Mouse (Mus musculus) limb, embryonic 15.5 days (tissue): ENCODE measurements at regions not wholly inside any gene's neighbourhood (a gene's known extent, or its start where the extent isn't known, plus 50 kb on each side); places are given as distances from the start of the nearest gene placed in this dataset.
A peak's percentile ranks its signal among the peaks of the same experiment; 100 is the strongest.

Experiments
- ATAC-seq: fragments of 200-750 bp; cut with Nextera tagmentation; 2 replicates; pipeline ENCODE4 v1.8.0; 2017; ENCODE audit warnings: low read depth, moderate TSS enrichment; ENCODE audit not compliant: insufficient number of reproducible peaks, low FRiP score, low TSS enrichment
- H3K27ac ChIP-seq: fragments of 300-500 bp; sonication (generic); 2 replicates; pipeline ENCODE4 v1.5.1; 2015; ENCODE audit warnings: moderate library complexity, mild to moderate bottlenecking, inconsistent platforms
- H3K27me3 ChIP-seq: fragments of 300-500 bp; sonication (generic); 2 replicates; pipeline ENCODE4 v1.6.1; 2015; ENCODE audit warnings: inconsistent platforms
- H3K36me3 ChIP-seq: fragments of 300-500 bp; sonication (generic); 2 replicates; pipeline ENCODE4 v1.6.1; 2015; ENCODE audit warnings: inconsistent platforms
- H3K4me1 ChIP-seq: fragments of 300-500 bp; sonication (generic); 2 replicates; pipeline ENCODE4 v1.6.1; 2015; ENCODE audit warnings: inconsistent platforms
- H3K4me2 ChIP-seq: fragments of 300-500 bp; sonication (generic); 2 replicates; pipeline ENCODE4 v1.6.1; 2015; ENCODE audit warnings: mild to moderate bottlenecking, inconsistent platforms
- H3K4me3 ChIP-seq: fragments of 300-500 bp; sonication (generic); 2 replicates; pipeline ENCODE4 v1.5.1; 2015; ENCODE audit warnings: mild to moderate bottlenecking, inconsistent platforms
- H3K9ac ChIP-seq: fragments of 300-500 bp; sonication (generic); 2 replicates; pipeline ENCODE4 v1.6.1; 2015; ENCODE audit warnings: inconsistent platforms
- H3K9me3 ChIP-seq: fragments of 300-500 bp; sonication (generic); 2 replicates; pipeline ENCODE4 v1.6.1; 2016; ENCODE audit warnings: inconsistent platforms
- WGBS: fragments of 180-500 bp; shearing (Covaris S2); methylation state at CpG from one replicate; pipeline ENCODE4 v1.1.7; 2015; 5-methylcytosine and 5-hydroxymethylcytosine counted together

- Histone ChIP-seq H3K4me2 (no peak overlapping the region), H3K4me1 (0 out of 2 replicates have a peak, but pooled peaks cover 3% of the 10 kb centered on the region), H3K27ac (no peak overlapping the region), H3K9me3 (no peaks in the 10 kb centered on the region), H3K9ac (no peak overlapping the region), H3K4me3 (no peak overlapping the region), H3K36me3 (no peaks in the 10 kb centered on the region), H3K27me3 (0 out of 2 replicates have a peak, but pooled peaks cover 2% of the 10 kb centered on the region)
- WGBS, result 79% methylated on average over 3 of the region's 3 CpGs
- no peak for ATAC-seq
Measured at GRCm38 (mm10) chr12:107539683-107540082, 51.3 kb downstream of the 3110018I06Rik start.

DNA sequence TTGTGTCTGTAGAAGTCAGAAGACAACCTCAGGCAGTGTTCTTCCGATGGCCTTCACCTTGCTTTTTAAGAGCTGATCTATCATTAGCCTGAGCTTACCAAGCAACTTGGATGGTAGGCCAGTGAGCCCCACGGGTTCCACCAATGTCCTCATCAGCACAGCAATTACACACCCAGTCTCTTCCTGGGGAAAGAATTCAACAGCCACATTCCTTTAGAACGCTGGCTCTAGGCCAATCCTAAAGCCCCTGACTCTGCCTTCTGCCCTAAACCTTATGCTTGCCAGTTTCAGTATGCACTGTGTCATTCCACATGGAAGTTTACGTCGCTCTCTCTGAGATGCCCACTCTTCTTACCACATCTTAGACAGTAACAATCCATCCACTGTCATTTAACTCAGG lies 52.8 kb downstream of the 3110018I06Rik start:
- ATAC-seq, result no peak
- Histone ChIP-seq H3K9me3 (no peaks in the 10 kb centered on the region), H3K27ac (no peak overlapping the region), H3K27me3 (0 out of 2 replicates have a peak, but pooled peaks cover 2% of the 10 kb centered on the region), H3K9ac (no peak overlapping the region), H3K4me3 (no peak overlapping the region), H3K4me1 (0 out of 2 replicates have a peak, but pooled peaks cover 3% of the 10 kb centered on the region), H3K4me2 (no peak overlapping the region), H3K36me3 (no peaks in the 10 kb centered on the region)
- WGBS, result 44% methylated on average over 5 of the region's 5 CpGs

DNA sequence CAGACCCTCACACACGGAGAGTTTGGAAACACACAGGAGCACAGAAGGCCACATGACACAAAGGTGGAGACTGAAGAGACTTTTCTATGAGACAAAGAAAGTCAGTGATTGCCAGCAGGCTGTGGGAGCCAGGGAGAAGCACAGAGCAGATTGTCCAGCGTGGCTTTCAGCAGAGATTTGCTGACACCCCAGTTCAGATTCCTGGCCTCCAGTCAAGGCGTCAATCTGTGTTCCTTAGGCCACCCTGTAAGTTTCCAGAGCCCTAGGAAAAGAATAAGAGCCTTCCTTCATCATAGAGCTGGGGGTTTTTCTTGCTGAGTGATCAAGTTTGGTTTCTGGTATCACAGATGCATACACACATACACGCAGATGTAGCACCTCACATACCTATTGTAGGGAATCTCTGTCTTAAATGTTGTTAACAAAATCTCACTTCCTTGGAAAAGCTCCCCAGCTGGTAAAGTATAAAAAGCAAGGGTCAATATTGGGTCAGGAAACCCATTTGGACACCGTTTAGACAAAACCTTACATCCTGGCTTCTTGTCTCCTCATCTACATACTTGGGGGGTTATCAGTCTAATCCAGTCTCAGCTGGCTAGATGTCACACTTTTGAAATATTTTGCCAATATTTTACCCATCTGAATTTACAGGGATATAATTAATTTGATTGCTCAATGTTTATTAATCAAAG lies 58.9 kb downstream of the 3110018I06Rik start:
- H3K4me1 ChIP-seq, result peaks cover 12% of the 10 kb centered on the region
- no peak overlapping the region for H3K4me2 ChIP-seq
- no peak overlapping the region for H3K27ac ChIP-seq
- no peaks in the 10 kb centered on the region for H3K9me3 ChIP-seq
- H3K9ac ChIP-seq, result no peak overlapping the region
- WGBS, result 46% methylated on average over 5 of the region's 5 CpGs
- H3K36me3 ChIP-seq, result no peaks in the 10 kb centered on the region
- H3K27me3 ChIP-seq, result no peaks in the 10 kb centered on the region
- no peak for ATAC-seq
- no peak overlapping the region for H3K4me3 ChIP-seq

GRCm38 (mm10) chr12:107547886-107548448 lies 59.5 kb downstream of the 3110018I06Rik start:
- Histone ChIP-seq H3K4me3 (no peak overlapping the region), H3K36me3 (no peaks in the 10 kb centered on the region), H3K27me3 (no peaks in the 10 kb centered on the region), H3K4me1 (peaks cover 12% of the 10 kb centered on the region), H3K9me3 (no peaks in the 10 kb centered on the region), H3K9ac (no peak overlapping the region), H3K4me2 (no peak overlapping the region), H3K27ac (no peak overlapping the region)
- peak; percentile 56 for ATAC-seq
- 37% methylated on average over 3 of the region's 3 CpGs for WGBS

GRCm38 (mm10) chr12:107549452-107550296 lies 61.2 kb downstream of the 3110018I06Rik start:
- H3K4me2 ChIP-seq, result no peak overlapping the region
- 0 out of 2 replicates have a peak, but pooled peaks have one; percentile 20 for ATAC-seq
- no peaks in the 10 kb centered on the region for H3K27me3 ChIP-seq
- peaks cover 12% of the 10 kb centered on the region for H3K4me1 ChIP-seq
- H3K9ac ChIP-seq, result no peak overlapping the region
- 66% methylated on average over 25 of the region's 25 CpGs for WGBS
- no peaks in the 10 kb centered on the region for H3K9me3 ChIP-seq
- no peaks in the 10 kb centered on the region for H3K36me3 ChIP-seq
- H3K4me3 ChIP-seq, result no peak overlapping the region
- H3K27ac ChIP-seq, result no peak overlapping the region; the same call in 1 of the 2 replicates

DNA sequence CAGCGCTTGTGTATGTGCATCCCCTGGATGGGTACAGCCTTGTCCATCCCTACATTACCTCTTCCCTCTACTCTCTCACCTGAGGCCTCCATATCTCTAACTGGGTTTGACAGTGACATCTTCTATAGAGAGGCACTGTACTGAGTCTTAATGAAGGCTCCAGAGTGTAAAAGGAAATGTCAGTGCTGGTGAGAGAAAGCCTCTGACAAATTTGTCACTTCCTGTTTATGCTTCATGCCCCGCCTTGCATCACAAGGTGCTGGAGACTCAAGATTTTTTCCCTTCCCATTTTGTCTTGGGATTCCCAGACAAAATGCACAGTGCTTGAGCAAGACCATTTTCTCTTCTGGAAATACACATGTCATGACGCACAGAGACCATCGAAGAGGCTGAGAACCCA lies 70.8 kb downstream of the 3110018I06Rik start:
- Histone ChIP-seq H3K9me3 (no peaks in the 10 kb centered on the region), H3K27ac (no peak overlapping the region), H3K27me3 (no peaks in the 10 kb centered on the region), H3K9ac (no peak overlapping the region), H3K4me3 (no peak overlapping the region), H3K4me2 (no peak overlapping the region), H3K4me1 (no peaks in the 10 kb centered on the region), H3K36me3 (no peaks in the 10 kb centered on the region)
- ATAC-seq, result no peak
- WGBS, result 88% methylated on average over 4 of the region's 4 CpGs

- H3K4me3 ChIP-seq, result no peak overlapping the region
- ATAC-seq, result no peak
- H3K4me2 ChIP-seq, result no peak overlapping the region
- H3K4me1 ChIP-seq, result no peaks in the 10 kb centered on the region
- H3K27ac ChIP-seq, result no peak overlapping the region
- no peaks in the 10 kb centered on the region for H3K9me3 ChIP-seq
- H3K9ac ChIP-seq, result no peak overlapping the region
- no peaks in the 10 kb centered on the region for H3K36me3 ChIP-seq
- H3K27me3 ChIP-seq, result no peaks in the 10 kb centered on the region
Measured at GRCm38 (mm10) chr12:107560100-107560499, 71.7 kb downstream of the 3110018I06Rik start.

GRCm38 (mm10) chr12:107572586-107572985 lies 84.2 kb downstream of the 3110018I06Rik start:
- Histone ChIP-seq H3K9me3 (no peaks in the 10 kb centered on the region), H3K36me3 (no peaks in the 10 kb centered on the region), H3K4me1 (no peaks in the 10 kb centered on the region), H3K9ac (no peak overlapping the region), H3K27ac (no peak overlapping the region), H3K27me3 (no peaks in the 10 kb centered on the region), H3K4me2 (no peak overlapping the region), H3K4me3 (no peak overlapping the region)
- 79% methylated on average over 4 of the region's 4 CpGs for WGBS
- ATAC-seq, result no peak

GRCm38 (mm10) chr12:107579508-107579907 lies 91.1 kb downstream of the 3110018I06Rik start:
- H3K4me3 ChIP-seq, result no peak overlapping the region
- H3K9ac ChIP-seq, result no peak overlapping the region
- H3K4me1 ChIP-seq, result no peaks in the 10 kb centered on the region
- no peak overlapping the region for H3K4me2 ChIP-seq
- H3K9me3 ChIP-seq, result no peaks in the 10 kb centered on the region
- ATAC-seq, result no peak
- no peaks in the 10 kb centered on the region for H3K36me3 ChIP-seq
- no peak overlapping the region for H3K27ac ChIP-seq
- 23% methylated on average over 5 of the region's 5 CpGs for WGBS
- H3K27me3 ChIP-seq, result no peaks in the 10 kb centered on the region; the same call in 1 of the 2 replicates

GRCm38 (mm10) chr12:107583151-107583720 lies 94.8 kb downstream of the 3110018I06Rik start:
- 19% methylated on average over 11 of the region's 11 CpGs for WGBS
- no peak overlapping the region for H3K9ac ChIP-seq

DNA sequence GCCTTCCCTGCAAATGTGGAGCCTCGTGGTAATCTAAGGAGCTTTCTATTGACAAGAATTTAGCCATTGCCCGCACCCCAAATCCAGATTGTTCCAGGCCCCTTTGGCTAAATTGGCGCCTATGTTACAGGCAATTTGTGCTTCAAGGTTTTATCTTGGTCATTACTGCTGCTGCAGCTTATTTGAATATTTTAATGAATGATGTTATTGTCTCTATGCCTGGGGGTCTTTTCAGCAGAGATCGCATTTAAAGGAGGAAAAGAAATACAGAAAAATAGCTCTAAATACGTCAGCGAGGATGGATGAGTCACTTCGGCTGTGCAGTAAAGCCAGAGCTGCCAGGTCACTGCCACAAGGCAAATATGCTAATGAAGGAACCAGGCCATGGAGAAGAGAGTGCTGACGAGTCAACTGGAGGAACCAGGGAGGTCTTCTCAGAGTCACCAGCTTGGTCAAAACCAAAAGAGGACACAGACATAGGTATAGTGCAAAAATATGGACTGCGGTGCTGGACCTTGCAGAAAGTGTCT lies 97.3 kb downstream of the 3110018I06Rik start:
- Histone ChIP-seq H3K27ac (no peak overlapping the region), H3K9me3 (no peaks in the 10 kb centered on the region), H3K36me3 (no peaks in the 10 kb centered on the region), H3K4me3 (no peak overlapping the region), H3K4me1 (no peaks in the 10 kb centered on the region), H3K4me2 (no peak overlapping the region), H3K27me3 (no peaks in the 10 kb centered on the region; the same call in 1 of the 2 replicates), H3K9ac (no peak overlapping the region)
- WGBS, result 56% methylated on average over 9 of the region's 9 CpGs
- ATAC-seq, result no peak

More at GRCm38 (mm10) chr12:107583151-107583720, 94.8 kb downstream of the 3110018I06Rik start:
- H3K9me3 ChIP-seq, result no peaks in the 10 kb centered on the region
- H3K36me3 ChIP-seq, result no peaks in the 10 kb centered on the region
- no peak overlapping the region for H3K4me2 ChIP-seq
- H3K27me3 ChIP-seq, result no peaks in the 10 kb centered on the region; the same call in 1 of the 2 replicates
- no peak overlapping the region for H3K4me3 ChIP-seq
- no peaks in the 10 kb centered on the region for H3K4me1 ChIP-seq
- no peak overlapping the region for H3K27ac ChIP-seq
- ATAC-seq, result no peak
